Mouse (Mus musculus): ENCODE results near the gene Kcnj2.

Gene Kcnj2

GRCm38 (mm10) chr11:111065635-111066298, at the start of gene Kcnj2:
Gene Kcnj2 (plus strand): TSS chr11:111066164.
- peak; percentile 87 for DNase-seq

DNA sequence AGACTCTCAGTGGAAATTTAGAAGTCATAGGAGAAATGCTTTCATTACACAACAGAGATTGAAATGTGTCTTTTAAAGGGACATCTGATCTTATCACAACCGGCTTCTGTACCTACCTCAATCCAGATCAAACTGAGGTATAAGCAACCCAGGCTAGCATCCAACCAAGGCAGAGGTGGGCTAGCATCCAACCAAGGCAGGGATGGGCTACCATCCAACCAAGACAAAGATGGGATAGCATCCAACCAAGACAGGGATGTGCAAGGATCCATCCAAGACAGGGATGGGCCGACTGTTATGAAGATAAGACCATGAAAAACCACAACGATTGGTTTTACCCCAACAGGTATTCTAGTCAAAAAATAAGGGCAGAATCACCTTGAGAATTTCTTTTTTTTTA, 49.8 kb upstream of the Kcnj2 start:
- DNase-seq = no peak

DNA sequence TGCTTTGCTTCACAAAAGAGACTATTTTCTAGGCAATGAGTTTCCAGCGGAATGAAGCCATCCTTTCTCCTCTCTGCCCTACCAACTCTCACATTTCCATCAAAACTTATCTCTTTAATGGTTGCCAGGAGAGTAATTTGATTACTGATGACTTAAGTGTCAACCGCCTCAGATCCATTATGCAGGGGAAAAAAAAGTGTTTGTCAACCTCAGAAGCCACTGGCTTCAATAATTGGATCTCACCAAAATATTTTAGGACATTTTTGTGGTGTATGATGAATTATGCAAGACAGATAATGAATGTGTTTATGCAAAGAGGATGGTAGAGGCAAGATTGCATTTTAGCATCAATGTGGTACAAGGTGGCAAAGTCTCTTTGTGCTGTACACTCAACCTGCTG, 45.8 kb upstream of the Kcnj2 start:
- no peak for DNase-seq

DNA sequence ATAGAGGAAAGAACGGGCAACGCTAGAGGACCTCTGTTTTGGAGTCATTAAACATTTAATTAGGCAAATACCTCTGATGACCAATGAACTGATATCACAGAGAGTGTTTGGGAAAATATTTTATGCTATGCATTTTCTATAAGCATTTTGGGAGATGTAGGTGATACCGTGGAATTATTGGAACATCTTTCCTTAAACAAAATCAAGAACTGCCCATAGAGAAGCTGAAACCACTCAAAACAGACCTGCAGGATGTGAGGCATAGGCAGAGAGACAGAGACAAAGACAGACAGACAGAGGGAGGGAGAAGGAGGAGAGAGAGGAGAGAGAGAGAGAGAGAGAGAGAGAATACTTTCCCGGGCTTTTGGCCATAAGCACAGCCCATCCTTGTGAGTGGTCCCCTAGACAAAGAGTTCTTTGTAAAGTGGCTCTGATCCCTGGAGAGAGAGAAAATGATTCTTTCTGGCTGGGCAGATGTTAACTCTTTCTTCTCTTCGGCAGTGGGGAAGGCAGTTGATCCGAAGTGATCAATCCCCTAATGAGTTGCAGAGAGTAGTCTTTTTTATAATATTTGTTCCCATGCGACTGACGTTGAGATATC, 43.2 kb upstream of the Kcnj2 start:
- DNase-seq = no peak

GRCm38 (mm10) chr11:111042175-111042574, 23.8 kb upstream of the Kcnj2 start:
- DNase-seq = peak; percentile 18

GRCm38 (mm10) chr11:111043298-111043697, 22.7 kb upstream of the Kcnj2 start:
- DNase-seq = no peak

- no peak for DNase-seq
These were observed 11.7 kb upstream of the Kcnj2 start for GRCm38 (mm10) chr11:111054252-111054651.

GRCm38 (mm10) chr11:111054854-111055822, 10.8 kb upstream of the Kcnj2 start:
- DNase-seq = no peak

- DNase-seq = peak; percentile 11
These were observed 9.9 kb upstream of the Kcnj2 start for GRCm38 (mm10) chr11:111056030-111056429.

DNA sequence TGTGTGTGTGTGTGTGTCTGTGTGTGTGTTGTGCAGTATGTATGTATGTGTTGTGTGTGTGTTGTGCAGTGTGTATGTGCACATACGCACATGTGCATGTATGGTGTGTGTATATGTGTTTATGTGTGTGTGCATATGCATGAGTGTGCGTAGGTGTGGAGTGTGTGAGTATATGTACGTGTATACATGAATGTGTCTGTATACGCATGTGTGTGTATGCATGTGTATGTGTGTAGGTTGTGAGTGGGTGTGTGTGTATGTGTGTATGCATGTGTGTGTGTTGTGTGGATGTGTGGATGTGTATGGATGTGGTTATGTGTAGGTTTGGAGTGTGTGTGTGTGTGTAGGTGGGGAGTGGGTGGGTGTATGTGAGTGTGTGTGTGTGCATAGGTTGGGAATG, 8.5 kb upstream of the Kcnj2 start:
- DNase-seq = no peak

- no peak for DNase-seq
These were observed 6.5 kb upstream of the Kcnj2 start for GRCm38 (mm10) chr11:111059440-111059839.

GRCm38 (mm10) chr11:111060216-111060615, 5.7 kb upstream of the Kcnj2 start:
- no peak for DNase-seq

DNA sequence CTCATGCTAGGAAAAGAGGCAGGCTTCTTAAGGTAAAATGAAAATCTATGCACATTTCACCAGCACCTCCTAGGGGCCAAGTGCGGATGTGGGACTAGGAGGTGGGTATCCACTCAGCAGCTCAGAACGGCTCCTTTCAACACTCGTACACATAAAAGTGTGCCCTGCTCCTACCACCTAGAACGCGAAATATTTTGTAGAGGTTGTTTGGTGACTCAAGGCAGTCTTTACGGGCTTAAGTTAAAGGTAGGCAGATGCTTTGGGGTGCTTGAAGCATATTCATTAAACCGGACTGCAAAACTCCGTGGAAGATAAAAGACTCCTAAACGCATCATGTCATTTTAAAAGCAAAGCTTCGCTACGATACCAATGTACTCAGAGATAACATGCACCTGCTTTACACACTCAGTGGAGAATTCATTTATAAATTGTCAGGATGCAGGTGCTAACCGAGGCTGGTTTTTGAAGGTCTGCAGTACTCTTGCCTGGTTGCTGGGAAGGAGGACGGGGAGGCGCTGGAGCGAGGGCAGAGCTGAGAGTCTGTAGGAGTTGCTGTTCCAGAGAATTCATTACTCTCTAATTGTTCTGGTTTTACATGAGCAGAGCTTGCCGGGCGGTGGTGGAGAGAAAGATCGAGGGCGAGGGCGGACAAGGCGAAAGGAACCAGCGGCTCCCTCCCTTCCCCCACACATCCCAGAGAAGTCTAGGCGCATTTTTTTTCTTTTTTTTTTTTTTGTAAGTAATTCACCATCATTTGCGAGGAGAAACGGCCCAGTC, 1.0 kb upstream of the Kcnj2 start:
- DNase-seq = peak; percentile 60

DNA sequence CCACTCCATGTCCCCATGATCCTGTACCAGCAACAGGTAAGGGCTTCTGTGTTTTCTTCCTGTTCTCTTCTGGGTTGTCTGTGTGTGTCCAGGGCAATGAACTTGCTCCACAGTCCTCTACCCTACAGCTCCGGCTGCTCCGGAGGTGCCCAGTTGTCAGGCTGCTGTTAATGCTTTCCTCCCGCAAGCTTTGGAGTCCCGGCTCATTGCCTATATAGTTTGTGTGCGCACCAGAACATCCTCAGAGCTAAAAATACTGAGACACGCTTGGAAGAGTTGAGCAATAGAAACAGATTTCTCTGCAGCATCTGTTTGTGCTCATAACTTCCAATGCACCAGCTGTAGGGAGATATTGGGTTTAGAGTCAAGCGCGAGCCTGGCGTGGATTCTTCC, 331 bp downstream of the Kcnj2 start:
- DNase-seq = peak; percentile 10

- no peak for DNase-seq
These were observed 1.8 kb downstream of the Kcnj2 start for GRCm38 (mm10) chr11:111067787-111068186.

DNA sequence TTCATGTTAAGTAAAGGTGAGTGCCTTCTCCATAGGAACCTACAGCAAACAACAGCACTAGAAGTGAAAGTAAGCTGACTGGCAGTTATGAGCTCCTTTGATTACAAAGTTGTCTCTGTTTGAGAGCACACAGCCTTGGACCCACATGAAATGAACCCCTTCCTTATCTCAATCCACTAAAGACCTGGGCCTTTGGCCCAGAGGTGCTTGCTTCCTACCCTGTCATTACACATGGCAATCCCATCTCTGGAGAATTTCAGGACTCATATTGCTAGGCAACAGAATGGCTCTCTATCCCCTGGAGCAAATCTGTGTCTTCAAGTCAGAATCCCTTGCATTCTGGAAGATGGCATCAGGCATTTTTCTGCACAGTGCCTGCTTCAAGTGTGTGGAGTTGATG, 4.5 kb downstream of the Kcnj2 start:
- DNase-seq = no peak

DNA sequence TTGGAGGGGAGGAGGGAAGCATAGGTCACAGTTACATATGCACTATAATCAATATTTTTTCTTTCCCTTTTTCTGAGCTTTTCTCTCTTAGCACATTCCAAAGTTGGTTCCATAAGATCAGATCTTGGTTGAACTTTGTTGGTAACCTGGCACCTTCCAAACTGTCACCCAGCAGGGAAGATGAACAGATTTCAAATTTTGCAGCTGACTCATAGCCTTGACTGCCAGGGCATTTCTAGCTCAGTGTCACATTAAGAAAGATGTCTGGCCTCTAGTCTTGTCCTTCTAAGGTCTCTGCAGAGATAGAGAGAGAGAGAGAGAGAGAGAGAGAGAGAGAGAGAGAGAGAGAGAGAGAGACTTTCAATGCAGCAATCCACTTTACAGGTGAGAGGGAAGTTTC, 8.2 kb downstream of the Kcnj2 start:
- DNase-seq = no peak

- no peak for DNase-seq
These were observed 12.1 kb downstream of the Kcnj2 start for GRCm38 (mm10) chr11:111078107-111078506.

- no peak for DNase-seq
These were observed 17.0 kb downstream of the Kcnj2 start for GRCm38 (mm10) chr11:111083009-111083408.

DNA sequence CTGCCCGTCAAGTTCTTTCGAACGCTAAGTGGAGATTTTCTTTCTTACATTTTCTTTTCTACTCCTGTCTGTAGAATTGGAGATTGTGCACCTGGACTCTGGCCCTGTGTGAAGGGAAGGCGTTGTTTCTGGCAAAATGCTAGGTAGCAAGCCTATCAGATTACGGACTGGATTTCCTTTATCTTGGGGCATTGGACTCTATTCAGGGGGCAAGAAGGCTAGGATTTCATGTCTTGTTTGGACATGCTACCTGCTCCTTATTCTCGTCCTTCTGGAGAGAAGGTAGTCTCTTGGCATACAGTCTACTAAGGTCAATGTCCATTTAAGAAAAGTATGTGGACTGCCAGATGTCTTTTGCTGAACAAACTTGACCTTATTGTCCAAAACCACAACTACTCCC, 21.0 kb downstream of the Kcnj2 start:
- DNase-seq = no peak

GRCm38 (mm10) chr11:111088226-111088625, 22.3 kb downstream of the Kcnj2 start:
- DNase-seq = no peak

GRCm38 (mm10) chr11:111088812-111089211, 22.8 kb downstream of the Kcnj2 start:
- DNase-seq = no peak

DNA sequence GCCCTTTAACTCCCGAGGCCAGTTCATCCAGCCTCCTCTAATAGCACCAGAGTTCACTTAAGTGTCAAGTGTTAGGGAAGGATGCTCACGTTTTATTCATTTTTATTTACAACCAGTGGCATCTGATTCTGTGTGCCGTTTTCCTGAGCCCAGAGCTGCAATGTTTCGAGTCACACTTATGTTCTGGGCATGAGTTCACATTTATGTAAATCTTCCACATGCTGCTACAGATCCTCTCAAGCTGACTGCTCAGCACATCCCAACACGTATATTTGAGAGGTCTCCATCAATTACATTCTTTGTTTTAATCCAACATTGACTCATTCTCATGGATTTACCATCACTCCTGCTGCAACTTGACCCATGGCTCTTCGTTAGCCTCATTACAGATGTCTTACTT, 25.2 kb downstream of the Kcnj2 start:
- DNase-seq = no peak
